Mouse (Mus musculus) hindbrain, embryonic 15.5 days (tissue): ENCODE data around the gene Mapk3. TPM values are rescaled to one million over a fixed set of nuclear protein-coding genes. Genes with fewer than 3 reads are reported as not detected.

Experiments used
- ATAC-seq: fragments of 200-750 bp; cut with Nextera tagmentation; 2 replicates; pipeline ENCODE4 v1.8.0; 2017; ENCODE audit warnings: low read depth, moderate number of reproducible peaks, moderate TSS enrichment; ENCODE audit not compliant: low FRiP score
- H3K27ac ChIP-seq: fragments of 300-500 bp; sonication (generic); replicated peaks from 2 replicates; pipeline ENCODE4 v1.5.1; 2015; ENCODE audit warnings: mild to moderate bottlenecking, inconsistent platforms
- H3K27me3 ChIP-seq: fragments of 300-500 bp; sonication (generic); 2 replicates; pipeline ENCODE4 v1.6.1; 2015; ENCODE audit warnings: control low read depth, inconsistent platforms
- H3K36me3 ChIP-seq: fragments of 300-500 bp; sonication (generic); 2 replicates; pipeline ENCODE4 v1.6.1; 2015; ENCODE audit warnings: control low read depth, inconsistent platforms
- H3K4me1 ChIP-seq: fragments of 300-500 bp; sonication (generic); replicated peaks from 2 replicates; pipeline ENCODE4 v1.6.1; 2015; ENCODE audit warnings: control low read depth, inconsistent platforms
- H3K4me2 ChIP-seq: fragments of 300-500 bp; sonication (generic); 2 replicates; pipeline ENCODE4 v1.6.1; 2015; ENCODE audit warnings: moderate library complexity, mild to moderate bottlenecking, inconsistent platforms
- H3K4me3 ChIP-seq: fragments of 300-500 bp; sonication (generic); 2 replicates; pipeline ENCODE4 v1.5.1; 2015; ENCODE audit warnings: mild to moderate bottlenecking, inconsistent platforms
- H3K9ac ChIP-seq: fragments of 300-500 bp; sonication (generic); 2 replicates; pipeline ENCODE4 v1.6.1; 2015; ENCODE audit warnings: inconsistent platforms
- H3K9me3 ChIP-seq: fragments of 300-500 bp; sonication (generic); 2 replicates; pipeline ENCODE4 v1.6.1; 2016; ENCODE audit warnings: control low read depth, inconsistent platforms
- WGBS: fragments of 180-500 bp; shearing (Covaris S2); methylation state at CpG from one replicate; pipeline ENCODE4 v1.1.7; 2015; 5-methylcytosine and 5-hydroxymethylcytosine counted together
- polyA plus RNA-seq: library from polyadenylated mRNA; unstranded; fragments of >200 nt; fragmentation: Nextera tagmentation; extraction: Ambion mirVana; gene quantifications from 2 replicates; pipeline ENCODE4 v1.2.1, GENCODE M21; 2015

The Mapk3 gene
- polyA plus RNA-seq, 1 experiment from 2014 or later = 115 TPM

GRCm38 (mm10) chr7:126740132-126740735 lies 19.2 kb upstream of the Mapk3 start:
- ATAC-seq = no peak
- no peak overlapping the region for H3K9ac ChIP-seq
- H3K27me3 ChIP-seq = no peaks in the 10 kb centered on the region
- no peak overlapping the region for H3K4me3 ChIP-seq
- no peaks in the 10 kb centered on the region for H3K36me3 ChIP-seq
- H3K4me2 ChIP-seq = no peak overlapping the region
- WGBS = 69% methylated on average over 13 of the region's 13 CpGs
- H3K4me1 ChIP-seq = no peaks in the 10 kb centered on the region
- no peaks in the 10 kb centered on the region for H3K9me3 ChIP-seq
- no peak overlapping the region for H3K27ac ChIP-seq

GRCm38 (mm10) chr7:126740977-126741376 lies 18.4 kb upstream of the Mapk3 start:
- ATAC-seq = no peak
- Histone ChIP-seq H3K27ac (no peak overlapping the region), H3K36me3 (no peaks in the 10 kb centered on the region), H3K4me1 (no peaks in the 10 kb centered on the region), H3K4me2 (no peak overlapping the region), H3K9me3 (no peaks in the 10 kb centered on the region), H3K27me3 (no peaks in the 10 kb centered on the region), H3K4me3 (no peak overlapping the region), H3K9ac (no peak overlapping the region)
- 87% methylated on average over 5 of the region's 5 CpGs for WGBS

- no peaks in the 10 kb centered on the region for H3K36me3 ChIP-seq
- H3K27me3 ChIP-seq = no peaks in the 10 kb centered on the region
- H3K9ac ChIP-seq = no peak overlapping the region
- H3K9me3 ChIP-seq = no peaks in the 10 kb centered on the region
- H3K4me3 ChIP-seq = no peak overlapping the region
- no peak for ATAC-seq
- WGBS = 83% methylated on average over 5 of the region's 5 CpGs
- H3K27ac ChIP-seq = no peak overlapping the region
- no peak overlapping the region for H3K4me2 ChIP-seq
- H3K4me1 ChIP-seq = no peaks in the 10 kb centered on the region
Observed at GRCm38 (mm10) chr7:126741452-126741851, 17.9 kb upstream of the Mapk3 start.

- WGBS = 92% methylated on average over 13 of the region's 13 CpGs
Observed at GRCm38 (mm10) chr7:126741964-126742482, 17.4 kb upstream of the Mapk3 start.

GRCm38 (mm10) chr7:126746066-126746465 lies 13.3 kb upstream of the Mapk3 start:
- Histone ChIP-seq H3K9me3 (no peaks in the 10 kb centered on the region), H3K27ac (no peak overlapping the region), H3K4me2 (no peak overlapping the region), H3K36me3 (no peaks in the 10 kb centered on the region), H3K9ac (no peak overlapping the region), H3K4me3 (no peak overlapping the region), H3K4me1 (no peaks in the 10 kb centered on the region), H3K27me3 (no peaks in the 10 kb centered on the region)
- ATAC-seq = no peak
- WGBS = 88% methylated on average over 12 of the region's 12 CpGs

More at GRCm38 (mm10) chr7:126741964-126742482, 17.4 kb upstream of the Mapk3 start:
- Histone ChIP-seq H3K4me2 (no peak overlapping the region), H3K4me3 (no peak overlapping the region), H3K36me3 (no peaks in the 10 kb centered on the region), H3K9me3 (no peaks in the 10 kb centered on the region), H3K4me1 (no peaks in the 10 kb centered on the region), H3K9ac (no peak overlapping the region), H3K27me3 (no peaks in the 10 kb centered on the region), H3K27ac (no peak overlapping the region)
- no peak for ATAC-seq

- WGBS = 44% methylated on average over 6 of the region's 6 CpGs
Observed at GRCm38 (mm10) chr7:126746798-126747197, 12.6 kb upstream of the Mapk3 start.

GRCm38 (mm10) chr7:126748824-126749223 lies 10.6 kb upstream of the Mapk3 start:
- Histone ChIP-seq H3K4me3 (no peak overlapping the region), H3K27ac (no peak overlapping the region), H3K4me2 (no peak overlapping the region), H3K9me3 (no peaks in the 10 kb centered on the region), H3K27me3 (no peaks in the 10 kb centered on the region), H3K4me1 (no peaks in the 10 kb centered on the region), H3K36me3 (no peaks in the 10 kb centered on the region), H3K9ac (no peak overlapping the region)
- no peak for ATAC-seq
- WGBS = 82% methylated on average over 7 of the region's 7 CpGs

More at GRCm38 (mm10) chr7:126746798-126747197, 12.6 kb upstream of the Mapk3 start:
- Histone ChIP-seq H3K36me3 (no peaks in the 10 kb centered on the region), H3K9ac (no peak overlapping the region), H3K9me3 (no peaks in the 10 kb centered on the region), H3K27ac (no peak overlapping the region), H3K4me2 (no peak overlapping the region), H3K27me3 (no peaks in the 10 kb centered on the region), H3K4me1 (no peaks in the 10 kb centered on the region), H3K4me3 (no peak overlapping the region)
- ATAC-seq = no peak

GRCm38 (mm10) chr7:126749582-126750343 lies 9.6 kb upstream of the Mapk3 start:
- Histone ChIP-seq H3K9ac (no peak overlapping the region), H3K36me3 (no peaks in the 10 kb centered on the region), H3K27me3 (no peaks in the 10 kb centered on the region), H3K4me3 (no peak overlapping the region), H3K9me3 (no peaks in the 10 kb centered on the region), H3K4me1 (0 out of 2 replicates have a peak, but pooled peaks cover 5% of the 10 kb centered on the region), H3K27ac (no peak overlapping the region), H3K4me2 (no peak overlapping the region)
- WGBS = 96% methylated on average over 17 of the region's 17 CpGs
- ATAC-seq = no peak

GRCm38 (mm10) chr7:126754866-126755265 lies 4.5 kb upstream of the Mapk3 start:
- Histone ChIP-seq H3K27ac (no peak overlapping the region), H3K9me3 (no peaks in the 10 kb centered on the region), H3K9ac (no peak overlapping the region), H3K36me3 (no peaks in the 10 kb centered on the region), H3K4me3 (no peak overlapping the region), H3K27me3 (no peaks in the 10 kb centered on the region), H3K4me2 (peak overlapping the region; percentile 21), H3K4me1 (peaks cover 10% of the 10 kb centered on the region)
- ATAC-seq = peak; percentile 58
- 2% methylated on average over 9 of the region's 9 CpGs for WGBS

- no peak overlapping the region for H3K4me2 ChIP-seq
- no peak for ATAC-seq
Observed at GRCm38 (mm10) chr7:126758539-126758938, 862 bp upstream of the Mapk3 start.

GRCm38 (mm10) chr7:126759672-126760390 lies 430 bp downstream of the Mapk3 start:
- Histone ChIP-seq H3K9me3 (no peaks in the 10 kb centered on the region), H3K4me2 (peak overlapping the region; percentile 88), H3K4me1 (peaks cover 39% of the 10 kb centered on the region), H3K4me3 (peak overlapping the region; percentile 69), H3K27me3 (no peaks in the 10 kb centered on the region), H3K27ac (peak overlapping the region; percentile 88), H3K36me3 (peaks cover 15% of the 10 kb centered on the region), H3K9ac (peak overlapping the region; percentile 69)
- under 1% methylated on average over 20 of the region's 24 CpGs for WGBS
- ATAC-seq = peak; percentile 67

More at GRCm38 (mm10) chr7:126758539-126758938, 862 bp upstream of the Mapk3 start:
- Histone ChIP-seq H3K4me1 (peaks cover 45% of the 10 kb centered on the region), H3K27me3 (no peaks in the 10 kb centered on the region), H3K4me3 (no peak overlapping the region), H3K27ac (peak overlapping the region; percentile 88; the same call in 1 of the 2 replicates), H3K9me3 (no peaks in the 10 kb centered on the region), H3K36me3 (peaks cover 2% of the 10 kb centered on the region), H3K9ac (no peak overlapping the region)
- WGBS = 63% methylated on average over 7 of the region's 7 CpGs

GRCm38 (mm10) chr7:126760391-126760802 lies 996 bp downstream of the Mapk3 start:
- peaks cover 20% of the 10 kb centered on the region for H3K36me3 ChIP-seq
- WGBS = 14% methylated on average over 3 of the region's 3 CpGs
- ATAC-seq = peak; percentile 49
- H3K27me3 ChIP-seq = no peaks in the 10 kb centered on the region
- peak overlapping the region; percentile 88 for H3K4me2 ChIP-seq
- peak overlapping the region; percentile 88 for H3K27ac ChIP-seq
- peak overlapping the region; percentile 69 for H3K4me3 ChIP-seq
- H3K9me3 ChIP-seq = no peaks in the 10 kb centered on the region
- H3K4me1 ChIP-seq = peaks cover 36% of the 10 kb centered on the region
- peak overlapping the region; percentile 69 for H3K9ac ChIP-seq
